Mouse (Mus musculus) layer of hippocampus, adult 2 months (tissue): ENCODE measurements around the gene Ucn2. TPM values are rescaled to one million over a fixed set of nuclear protein-coding genes. Genes with fewer than 3 reads are reported as not detected.

Experiments used
- DNase-seq, 2 experiments: peaks; one replicate each; pipeline ENCODE4 v3.0.0; 2022; ENCODE audit warnings: low spot score in 2 of 2
- H3K27ac ChIP-seq: fragments of 200-600 bp; 2 replicates; pipeline ENCODE4 v1.8.1; 2022
- H3K4me3 ChIP-seq: fragments of 200-600 bp; 2 replicates; pipeline ENCODE4 v1.8.1; 2022; ENCODE audit warnings: mild to moderate bottlenecking
- CTCF ChIP-seq: fragments of 200-600 bp; conservative IDR thresholded peaks from 2 replicates; pipeline ENCODE4 v1.8.1; 2022; ENCODE audit warnings: antibody characterized with exemption, mild to moderate bottlenecking, moderate library complexity
- total RNA-seq, 2 experiments: library from RNA; stranded (reverse); gene quantifications; 2 replicates each; pipeline ENCODE4 v1.2.3; 2021

The Ucn2 gene
- total RNA-seq, 2 experiments from 2014 or later: not detected

- no peak overlapping the region; the same call in 1 of the 2 replicates for H3K27ac ChIP-seq
- no peak for TF ChIP-seq CTCF
- no peak for DNase-seq
- H3K4me3 ChIP-seq: no peak overlapping the region
These were observed 13.3 kb downstream of the Ucn2 start for GRCm38 (mm10) chr9:108999167-108999526.

- H3K4me3 ChIP-seq: no peak overlapping the region
- peak in 1 of 2 experiments; percentile 68 for DNase-seq
- peak; percentile 99 for TF ChIP-seq CTCF
- no peak overlapping the region for H3K27ac ChIP-seq
These were observed 14.9 kb downstream of the Ucn2 start for GRCm38 (mm10) chr9:109000726-109001125.

GRCm38 (mm10) chr9:109003201-109003600 lies 17.4 kb downstream of the Ucn2 start:
- peak in 1 of 2 experiments; percentile 60 for DNase-seq
- Histone ChIP-seq H3K27ac (no peak overlapping the region), H3K4me3 (no peak overlapping the region)
- peak; percentile 88 for TF ChIP-seq CTCF

GRCm38 (mm10) chr9:109007025-109007780 lies 21.4 kb downstream of the Ucn2 start:
- DNase-seq: no peak
- TF ChIP-seq CTCF: no peak
- H3K4me3 ChIP-seq: no peak overlapping the region
- no peak overlapping the region for H3K27ac ChIP-seq

DNA sequence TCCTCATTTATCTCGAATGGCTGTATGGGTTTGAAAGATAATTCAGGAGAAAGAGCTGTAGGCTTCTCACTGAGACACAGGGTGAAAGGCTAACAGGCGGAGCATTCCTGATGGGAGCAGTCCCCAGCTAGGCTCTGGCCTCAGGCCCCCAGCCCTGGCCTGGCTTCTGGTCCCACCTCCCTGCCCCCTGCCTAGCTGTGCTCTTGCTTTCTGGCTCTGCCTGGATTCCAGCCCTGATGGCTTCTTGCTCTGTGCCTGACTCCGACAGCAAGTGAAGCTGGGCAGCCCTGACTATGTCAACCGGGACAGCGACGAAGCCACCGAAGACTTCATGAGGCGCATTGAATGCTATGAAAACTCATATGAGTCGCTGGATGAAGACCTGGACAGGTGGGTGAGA lies 22.3 kb downstream of the Ucn2 start:
- no peak overlapping the region for H3K4me3 ChIP-seq
- H3K27ac ChIP-seq: no peak overlapping the region
- DNase-seq: no peak
- TF ChIP-seq CTCF: no peak

DNA sequence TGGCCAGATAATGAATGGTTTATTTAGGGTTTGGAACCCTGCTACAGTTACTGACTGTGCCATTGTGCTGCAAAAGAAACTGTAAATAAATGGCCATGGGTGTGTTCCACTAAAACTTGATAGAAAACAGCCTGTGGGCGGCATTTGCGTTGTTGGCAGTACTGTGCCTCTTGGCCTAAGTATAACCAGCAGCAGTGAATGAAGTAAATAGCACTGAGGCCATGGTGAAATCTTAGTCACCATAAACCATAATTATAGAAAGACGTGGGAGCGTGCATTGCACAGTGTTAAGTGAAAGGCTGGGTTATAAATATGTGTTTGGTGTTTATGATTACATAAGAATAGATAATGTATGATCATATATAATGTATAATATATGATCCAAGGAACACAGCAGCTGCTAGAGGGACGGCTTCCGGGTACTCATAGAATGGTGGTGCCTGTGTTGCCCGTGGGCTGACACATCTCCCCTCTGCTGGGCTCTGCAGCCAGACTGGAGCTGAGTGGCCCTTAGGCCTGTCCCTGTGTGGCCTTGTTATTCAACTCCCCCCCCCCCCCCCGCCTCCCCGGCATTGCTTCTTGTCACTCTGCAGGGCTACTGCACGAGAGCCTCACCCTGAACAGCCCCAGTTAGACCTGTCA lies 23.3 kb downstream of the Ucn2 start:
- Histone ChIP-seq H3K4me3 (no peak overlapping the region), H3K27ac (peak overlapping the region; percentile 43; the same call in 1 of the 2 replicates)
- DNase-seq: no peak
- no peak for TF ChIP-seq CTCF

DNA sequence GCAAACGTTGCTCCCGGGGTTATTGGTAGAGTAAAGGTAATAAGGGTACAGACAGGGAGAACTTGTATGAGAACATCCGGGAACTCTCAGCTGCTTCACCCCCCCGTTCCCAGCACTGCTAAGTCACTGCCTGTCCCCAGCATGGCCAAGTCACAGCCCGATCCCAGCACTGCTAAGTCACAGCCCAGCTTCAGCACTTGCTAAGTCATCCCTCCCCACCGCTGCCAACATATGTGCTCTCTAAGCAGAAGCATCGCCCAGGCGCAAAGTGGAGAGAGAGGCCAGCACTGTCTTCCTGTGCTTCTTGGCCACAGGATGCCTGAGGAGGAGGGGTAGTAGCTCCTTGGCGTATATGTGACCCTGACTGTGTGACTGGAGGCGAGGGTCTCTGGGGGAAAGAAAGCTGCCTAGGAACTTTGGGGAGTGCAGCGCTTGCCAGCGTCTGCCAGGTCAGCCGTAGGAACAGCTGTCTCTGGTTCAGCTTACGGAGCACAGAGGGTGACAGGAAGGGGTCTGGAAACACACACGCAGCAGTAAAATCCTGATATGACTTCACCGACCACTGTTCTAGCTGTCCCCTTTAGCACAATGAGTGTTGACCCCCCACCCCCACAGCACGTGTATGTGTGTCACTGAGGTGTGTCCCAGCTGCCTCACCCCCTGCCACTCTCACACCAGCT lies 24.0 kb downstream of the Ucn2 start:
- Histone ChIP-seq H3K4me3 (no peak overlapping the region), H3K27ac (peak overlapping the region; percentile 43; the same call in 1 of the 2 replicates)
- DNase-seq: no peak
- TF ChIP-seq CTCF: no peak

GRCm38 (mm10) chr9:109010316-109010690 lies 24.5 kb downstream of the Ucn2 start:
- H3K4me3 ChIP-seq: no peak overlapping the region
- no peak overlapping the region for H3K27ac ChIP-seq
- DNase-seq: no peak
- TF ChIP-seq CTCF: no peak

DNA sequence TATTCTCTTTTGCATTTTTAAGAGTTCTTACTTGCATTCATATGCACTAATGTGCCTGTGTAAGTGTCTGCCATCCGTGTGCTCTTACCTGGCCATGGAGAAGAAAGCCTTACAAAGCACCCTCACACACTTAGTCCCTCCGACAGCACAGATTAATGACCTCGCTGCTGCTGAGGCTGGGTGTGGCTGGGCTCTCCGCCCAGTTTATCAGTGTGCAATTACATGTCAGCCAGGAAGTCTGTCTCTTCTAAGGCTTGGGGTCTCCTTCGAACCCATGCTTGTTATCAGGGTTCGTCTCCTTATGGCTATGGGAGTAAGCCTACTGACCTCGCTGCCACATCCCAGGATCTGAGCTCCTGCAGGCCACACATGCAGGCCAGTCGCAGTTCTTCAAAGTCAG lies 29.6 kb downstream of the Ucn2 start:
- no peak for TF ChIP-seq CTCF
- DNase-seq: no peak
- Histone ChIP-seq H3K27ac (no peak overlapping the region), H3K4me3 (no peak overlapping the region)

DNA sequence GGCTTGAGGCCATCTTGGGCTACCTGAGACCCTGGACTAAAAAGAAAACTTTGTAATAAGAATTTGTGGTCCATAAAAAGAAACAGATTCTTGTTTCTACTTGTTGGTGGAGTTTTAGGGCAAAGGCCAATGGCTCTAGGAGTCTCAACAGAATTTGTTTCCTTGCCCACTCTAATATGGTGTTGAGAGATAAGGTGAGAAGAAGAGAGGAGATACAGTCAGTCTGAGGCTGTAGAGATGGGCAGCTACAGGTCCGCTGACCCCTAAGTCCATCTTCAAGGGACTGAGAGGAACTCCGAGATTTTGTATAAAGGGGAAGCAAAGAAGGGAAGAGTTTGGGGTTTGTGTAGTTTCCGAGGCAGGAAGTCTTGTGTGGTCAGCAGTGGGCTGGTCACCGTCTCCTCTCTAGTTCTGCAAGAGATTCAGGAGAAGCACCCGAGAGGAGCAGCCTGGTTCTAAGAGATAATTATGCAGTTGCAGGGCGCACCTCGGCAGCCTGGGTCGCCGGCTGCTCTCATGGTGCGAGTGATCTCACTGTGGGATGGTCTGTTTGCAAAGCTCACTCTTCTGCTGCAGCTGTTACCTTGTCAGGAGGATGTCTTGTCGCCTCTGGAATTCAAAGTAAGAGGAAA lies 31.3 kb downstream of the Ucn2 start:
- no peak overlapping the region for H3K4me3 ChIP-seq
- no peak for DNase-seq
- no peak for TF ChIP-seq CTCF
- H3K27ac ChIP-seq: no peak overlapping the region

DNA sequence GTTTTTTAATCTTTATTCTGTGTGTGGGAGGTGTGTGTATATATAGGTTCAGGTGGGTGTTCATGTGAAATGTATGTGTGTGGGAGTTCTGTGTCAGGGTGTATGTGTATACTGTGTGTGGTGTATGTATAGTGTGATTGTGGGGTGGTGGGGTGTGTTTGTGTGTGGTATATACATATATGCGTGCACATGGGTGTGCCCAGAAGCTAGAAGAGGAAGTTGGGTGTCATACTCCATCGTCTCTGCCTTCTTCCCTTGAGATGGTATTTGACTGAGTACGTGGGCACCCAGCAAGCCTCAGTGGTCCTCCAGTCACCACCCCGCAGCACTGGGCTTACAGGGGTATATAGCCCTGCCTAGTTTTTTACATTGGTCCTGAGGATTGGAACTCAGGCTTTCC lies 35.6 kb downstream of the Ucn2 start:
- 0 out of 2 replicates have a peak overlapping the region, but pooled peaks have one; percentile 78 for H3K27ac ChIP-seq
- DNase-seq: no peak
- TF ChIP-seq CTCF: no peak
- no peak overlapping the region for H3K4me3 ChIP-seq

- DNase-seq: peak in 1 of 2 experiments; percentile 60
- Histone ChIP-seq H3K4me3 (no peak overlapping the region), H3K27ac (peak overlapping the region; percentile 78)
- TF ChIP-seq CTCF: no peak
These were observed 37.3 kb downstream of the Ucn2 start for GRCm38 (mm10) chr9:109022866-109023685.

DNA sequence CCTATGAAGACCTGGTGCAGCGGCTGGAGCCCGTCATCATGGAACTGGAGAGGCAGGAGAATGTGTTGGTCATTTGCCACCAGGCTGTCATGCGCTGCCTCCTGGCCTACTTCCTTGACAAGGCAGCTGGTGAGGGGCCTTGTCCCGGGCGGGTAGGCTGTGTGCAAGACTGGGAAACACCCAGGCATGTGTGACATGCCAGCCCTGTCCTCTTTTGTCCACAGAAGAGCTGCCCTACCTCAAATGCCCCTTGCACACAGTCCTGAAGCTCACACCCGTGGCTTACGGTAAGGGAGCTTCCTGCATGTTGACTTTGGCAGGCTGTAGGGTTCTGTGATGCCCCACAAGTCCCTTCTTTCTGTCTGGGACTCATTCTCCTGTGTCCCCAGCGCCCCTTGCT lies 41.7 kb downstream of the Ucn2 start:
- no peak overlapping the region for H3K4me3 ChIP-seq
- no peak for TF ChIP-seq CTCF
- no peak for DNase-seq
- H3K27ac ChIP-seq: no peak overlapping the region
